Mouse (Mus musculus) CD4-positive, CD25-positive, alpha-beta regulatory T cell, adult 9 weeks (primary cell): ENCODE data around the gene 6030458C11Rik. TPM values are rescaled to one million over a fixed set of nuclear protein-coding genes. Genes with fewer than 3 reads are reported as not detected.

Source experiments
- polyA plus RNA-seq: library from polyadenylated mRNA; unstranded; fragments of 100-300 nt; shearing (Covaris generic); gene quantifications from one replicate; pipeline ENCODE4 v1.2.1, GENCODE M21; 2017

The 6030458C11Rik gene
- 28.2 TPM for polyA plus RNA-seq

DNA sequence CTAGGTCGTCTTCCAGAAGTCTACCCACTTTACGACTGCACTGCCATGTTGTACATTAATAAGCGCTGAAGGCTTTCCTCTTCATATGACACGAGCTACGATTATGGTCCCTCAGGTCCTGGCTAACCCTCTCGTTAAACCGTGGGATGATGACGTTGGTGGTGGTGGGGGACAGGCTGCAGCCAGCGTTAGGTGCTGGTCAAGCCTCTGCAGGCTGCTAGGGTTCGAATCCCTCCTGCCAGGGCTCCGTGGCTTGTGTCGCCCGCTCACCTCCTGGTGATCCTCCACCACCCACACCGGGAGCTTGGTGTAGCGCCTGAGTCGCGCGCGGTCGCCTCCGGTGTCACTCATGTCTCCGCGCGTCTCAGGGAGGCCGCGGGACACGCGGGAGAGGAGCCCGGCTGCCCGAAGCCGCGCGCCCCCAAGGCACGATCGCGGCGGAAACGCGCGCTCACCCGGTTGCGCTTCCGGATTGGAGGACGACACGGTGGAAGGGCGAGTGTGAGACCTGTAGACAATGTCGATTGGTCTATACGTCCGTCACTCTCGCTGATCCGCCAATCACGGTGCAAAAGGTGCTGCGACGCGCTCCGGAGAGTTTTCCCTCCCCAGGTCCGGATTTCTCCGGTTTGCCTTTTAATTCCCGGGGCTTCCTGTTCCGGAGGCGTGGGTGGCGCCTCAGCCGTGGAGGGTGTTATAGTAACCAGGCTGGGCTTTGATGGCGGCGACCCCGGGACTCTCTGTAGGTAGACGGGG, at the start of gene 6030458C11Rik, which contains the start of gene Drosha:
Gene 6030458C11Rik, minus strand, starts transcription at position 453 of the 756 bp plus-strand sequence.
Gene Drosha, plus strand, starts transcription at position 619 of the 756 bp plus-strand sequence.

Other genes with a start within 250 kb of the 6030458C11Rik start
- 0.33 TPM for gene Pdzd2, start 84.7 kb downstream of the 6030458C11Rik start, polyA plus RNA-seq
- gene Drosha, start 166 bp upstream of the 6030458C11Rik start, polyA plus RNA-seq: 27.1 TPM